Mouse (Mus musculus) neural tube, embryonic 14.5 days (tissue): ENCODE data around the gene Exoc2. TPM values are rescaled to one million over a fixed set of nuclear protein-coding genes. Genes with fewer than 3 reads are reported as not detected.

ENCODE experiments used
- ATAC-seq: fragments of 200-750 bp; cut with Nextera tagmentation; 2 replicates; pipeline ENCODE4 v1.8.0; 2017; ENCODE audit warnings: low read depth, mild to moderate bottlenecking, moderate TSS enrichment, moderate library complexity
- H3K27ac ChIP-seq: fragments of 300-500 bp; sonication (generic); 2 replicates; pipeline ENCODE4 v1.5.1; 2014; ENCODE audit warnings: low read depth, mild to moderate bottlenecking, control low read depth, low read length, moderate library complexity, mixed read lengths
- H3K27me3 ChIP-seq: fragments of 300-500 bp; sonication (generic); 2 replicates; pipeline ENCODE4 v1.6.1; 2014; ENCODE audit warnings: low read length; ENCODE audit not compliant: control insufficient read depth, insufficient read depth
- H3K36me3 ChIP-seq: fragments of 300-500 bp; sonication (generic); 2 replicates; pipeline ENCODE4 v1.6.1; 2014; ENCODE audit warnings: low read length, mixed read lengths; ENCODE audit not compliant: control insufficient read depth, insufficient read depth
- H3K4me1 ChIP-seq: fragments of 300-500 bp; sonication (generic); 2 replicates; pipeline ENCODE4 v1.6.1; 2014; ENCODE audit warnings: low read length; ENCODE audit not compliant: control insufficient read depth, insufficient read depth
- H3K4me2 ChIP-seq: fragments of 300-500 bp; sonication (generic); 2 replicates; pipeline ENCODE4 v1.6.1; 2014; ENCODE audit warnings: mild to moderate bottlenecking, low read depth, low read length, control low read depth
- H3K4me3 ChIP-seq: fragments of 300-500 bp; sonication (generic); 2 replicates; pipeline ENCODE4 v1.5.1; 2014; ENCODE audit warnings: low read depth, low read length, control low read depth, mixed read lengths
- H3K9ac ChIP-seq: fragments of 300-500 bp; sonication (generic); replicated peaks from 2 replicates; pipeline ENCODE4 v1.6.1; 2014; ENCODE audit warnings: low read depth, mild to moderate bottlenecking, control low read depth, low read length, mixed read lengths
- H3K9me3 ChIP-seq: fragments of 300-500 bp; sonication (generic); 2 replicates; pipeline ENCODE4 v1.6.1; 2016; ENCODE audit warnings: low read length; ENCODE audit not compliant: control insufficient read depth
- WGBS: fragments of 180-500 bp; shearing (Covaris S2); extraction: QIAGEN DNeasy Blood & Tissue Kit; methylation state at CpG from one replicate; pipeline ENCODE4 v1.1.7; 2014; 5-methylcytosine and 5-hydroxymethylcytosine counted together
- polyA plus RNA-seq: library from polyadenylated mRNA; unstranded; fragments of >200 nt; fragmentation: Nextera tagmentation; extraction: Ambion mirVana; gene quantifications from 2 replicates; pipeline ENCODE4 v1.2.1, GENCODE M21; 2014

Exoc2 gene
- polyA plus RNA-seq, 1 experiment from 2014 or later = 56.3 TPM

GRCm38 (mm10) chr13:30809240-30809639 is 164.7 kb downstream of the Exoc2 start:
- no peak for ATAC-seq
- Histone ChIP-seq H3K4me1 (no peaks in the 10 kb centered on the region), H3K27ac (no peak overlapping the region), H3K27me3 (no peaks in the 10 kb centered on the region), H3K9me3 (no peaks in the 10 kb centered on the region), H3K9ac (no peak overlapping the region), H3K36me3 (0 out of 2 replicates have a peak, but pooled peaks cover 3% of the 10 kb centered on the region), H3K4me2 (no peak overlapping the region), H3K4me3 (no peak overlapping the region)
- WGBS = 78% methylated on average over 7 of the region's 7 CpGs

- H3K9ac ChIP-seq = no peak overlapping the region
- H3K27ac ChIP-seq = no peak overlapping the region
- H3K4me1 ChIP-seq = no peaks in the 10 kb centered on the region
- no peak for ATAC-seq
- H3K36me3 ChIP-seq = no peaks in the 10 kb centered on the region
- no peaks in the 10 kb centered on the region for H3K27me3 ChIP-seq
- H3K4me2 ChIP-seq = no peak overlapping the region
- no peak overlapping the region for H3K4me3 ChIP-seq
- WGBS = 84% methylated on average over 5 of the region's 5 CpGs
- H3K9me3 ChIP-seq = no peaks in the 10 kb centered on the region
These were observed 171.4 kb downstream of the Exoc2 start for GRCm38 (mm10) chr13:30802336-30802955.

GRCm38 (mm10) chr13:30801886-30802285 is 172.0 kb downstream of the Exoc2 start:
- Histone ChIP-seq H3K9ac (no peak overlapping the region), H3K27me3 (no peaks in the 10 kb centered on the region), H3K4me1 (no peaks in the 10 kb centered on the region), H3K9me3 (no peaks in the 10 kb centered on the region), H3K36me3 (no peaks in the 10 kb centered on the region), H3K27ac (no peak overlapping the region), H3K4me2 (no peak overlapping the region), H3K4me3 (no peak overlapping the region)
- WGBS = 79% methylated on average over 4 of the region's 4 CpGs
- ATAC-seq = no peak

- Histone ChIP-seq H3K4me2 (no peak overlapping the region), H3K9ac (no peak overlapping the region), H3K4me1 (no peaks in the 10 kb centered on the region), H3K36me3 (no peaks in the 10 kb centered on the region), H3K27ac (no peak overlapping the region), H3K9me3 (no peaks in the 10 kb centered on the region), H3K27me3 (no peaks in the 10 kb centered on the region), H3K4me3 (no peak overlapping the region)
- no peak for ATAC-seq
- WGBS = 91% methylated on average over 4 of the region's 4 CpGs
These were observed 177.9 kb downstream of the Exoc2 start for GRCm38 (mm10) chr13:30795960-30796359.

- Histone ChIP-seq H3K27ac (no peak overlapping the region), H3K9me3 (no peaks in the 10 kb centered on the region), H3K4me1 (no peaks in the 10 kb centered on the region), H3K36me3 (no peaks in the 10 kb centered on the region), H3K4me3 (no peak overlapping the region), H3K27me3 (no peaks in the 10 kb centered on the region), H3K9ac (no peak overlapping the region), H3K4me2 (no peak overlapping the region)
- 89% methylated on average over 5 of the region's 5 CpGs for WGBS
- no peak for ATAC-seq
These were observed 180.3 kb downstream of the Exoc2 start for GRCm38 (mm10) chr13:30793616-30794015.

GRCm38 (mm10) chr13:30793196-30793595 is 180.7 kb downstream of the Exoc2 start:
- Histone ChIP-seq H3K9me3 (no peaks in the 10 kb centered on the region), H3K36me3 (no peaks in the 10 kb centered on the region), H3K4me2 (no peak overlapping the region), H3K4me3 (no peak overlapping the region), H3K4me1 (no peaks in the 10 kb centered on the region), H3K27ac (no peak overlapping the region), H3K9ac (no peak overlapping the region), H3K27me3 (no peaks in the 10 kb centered on the region)
- whole genome bisulfite sequencing = 91% methylated on average over 4 of the region's 4 CpGs
- no peak for ATAC-seq

GRCm38 (mm10) chr13:30792741-30793140 is 181.2 kb downstream of the Exoc2 start:
- H3K4me3 ChIP-seq = no peak overlapping the region
- H3K9me3 ChIP-seq = no peaks in the 10 kb centered on the region
- no peak overlapping the region for H3K9ac ChIP-seq
- H3K27ac ChIP-seq = no peak overlapping the region
- no peaks in the 10 kb centered on the region for H3K36me3 ChIP-seq
- no peaks in the 10 kb centered on the region for H3K4me1 ChIP-seq
- no peak for ATAC-seq
- no peaks in the 10 kb centered on the region for H3K27me3 ChIP-seq
- no peak overlapping the region for H3K4me2 ChIP-seq
- WGBS = 89% methylated on average over 3 of the region's 3 CpGs

- Histone ChIP-seq H3K27me3 (no peaks in the 10 kb centered on the region), H3K9ac (no peak overlapping the region), H3K27ac (no peak overlapping the region), H3K4me2 (no peak overlapping the region), H3K4me3 (no peak overlapping the region), H3K36me3 (no peaks in the 10 kb centered on the region), H3K9me3 (no peaks in the 10 kb centered on the region), H3K4me1 (no peaks in the 10 kb centered on the region)
- no peak for ATAC-seq
- WGBS = 93% methylated on average over 9 of the region's 9 CpGs
These were observed 181.6 kb downstream of the Exoc2 start for GRCm38 (mm10) chr13:30792308-30792707.

GRCm38 (mm10) chr13:30790016-30790415 is 183.9 kb downstream of the Exoc2 start:
- Histone ChIP-seq H3K9me3 (no peaks in the 10 kb centered on the region), H3K27ac (no peak overlapping the region), H3K36me3 (no peaks in the 10 kb centered on the region), H3K9ac (no peak overlapping the region), H3K27me3 (no peaks in the 10 kb centered on the region), H3K4me2 (no peak overlapping the region), H3K4me1 (no peaks in the 10 kb centered on the region), H3K4me3 (no peak overlapping the region)
- WGBS = 77% methylated on average over 5 of the region's 5 CpGs
- ATAC-seq = no peak
